Mouse (Mus musculus): ENCODE data around the gene Adgrv1.
A peak's percentile ranks its signal among the peaks of the same experiment; 100 is the strongest.

DNA sequence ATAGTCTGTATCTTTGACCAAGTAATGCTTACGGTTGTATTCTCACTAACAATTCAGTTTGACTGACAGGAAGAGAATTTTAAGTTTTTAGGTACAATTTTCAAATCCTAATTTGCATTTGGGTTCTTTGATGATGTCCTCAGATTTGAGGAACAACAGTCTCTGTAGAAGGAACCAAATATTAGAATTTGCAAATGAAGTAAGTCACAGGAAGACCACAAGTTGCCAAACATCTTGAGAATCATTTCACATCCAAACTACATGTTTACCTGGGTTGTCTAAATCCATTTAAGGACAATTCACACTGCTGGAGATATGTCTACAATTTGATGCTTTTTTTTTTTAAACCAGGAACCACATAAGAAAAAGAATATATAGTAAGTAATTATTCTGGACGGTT, 391.8 kb downstream of the Adgrv1 start:
- TF ChIP-seq ZKSCAN1 (IDR thresholded peaks at IDR 0.05; ENCODE audit: borderline replicate concordance, low read depth, low read length) (no peak), PAX5 (IDR thresholded peaks at IDR 0.05; ENCODE audit: low read length) (no peak), MAX (IDR thresholded peaks at IDR 0.05; ENCODE audit: low read length) (no peak), NELFE (IDR thresholded peaks at IDR 0.05; ENCODE audit: low read depth, low read length) (no peak), ZC3H11A (IDR thresholded peaks at IDR 0.05; ENCODE audit: low read depth, low read length) (no peak), EP300 (IDR thresholded peaks at IDR 0.05; ENCODE audit: low read length) (0 out of 2 replicates have a peak, but pooled peaks have one; percentile 10), CTCF (conservative IDR thresholded peaks at IDR 0.05 in 1 of 2, IDR thresholded peaks at IDR 0.05 in 1 of 2; ENCODE audit: low read depth in 2 of 2, low read length in 2 of 2) (no peak)

Data from CH12.LX (cell line).